Mouse (Mus musculus) common myeloid progenitor, adult 5-6 weeks (primary cell): Measurements from ENCODE around the gene Glrx2. TPM values are rescaled to one million over a fixed set of nuclear protein-coding genes. Genes with fewer than 3 reads are reported as not detected.
A peak's percentile ranks its signal among the peaks of the same experiment; 100 is the strongest.
"Not testable (repeated sequence)": the region's sequence is repeated elsewhere in the genome, so short reads cannot be mapped to it uniquely, and the experiment has no call there.

Source experiments
- ATAC-seq: replicated peaks from 2 replicates; pipeline ENCODE4 v1.8.0; 2016; ENCODE audit warnings: low read depth, mild to moderate bottlenecking, moderate TSS enrichment, inconsistent platforms; ENCODE audit not compliant: poor library complexity, severe bottlenecking
- total RNA-seq: library from RNA; stranded (forward); fragments of 200-1000, 187-1606 nt; gene quantifications from 2 replicates; pipeline ENCODE4 v1.2.3, GENCODE M21; 2017

The Glrx2 gene
- 36.8 and 47.7 TPM in 2 replicates for total RNA-seq

DNA sequence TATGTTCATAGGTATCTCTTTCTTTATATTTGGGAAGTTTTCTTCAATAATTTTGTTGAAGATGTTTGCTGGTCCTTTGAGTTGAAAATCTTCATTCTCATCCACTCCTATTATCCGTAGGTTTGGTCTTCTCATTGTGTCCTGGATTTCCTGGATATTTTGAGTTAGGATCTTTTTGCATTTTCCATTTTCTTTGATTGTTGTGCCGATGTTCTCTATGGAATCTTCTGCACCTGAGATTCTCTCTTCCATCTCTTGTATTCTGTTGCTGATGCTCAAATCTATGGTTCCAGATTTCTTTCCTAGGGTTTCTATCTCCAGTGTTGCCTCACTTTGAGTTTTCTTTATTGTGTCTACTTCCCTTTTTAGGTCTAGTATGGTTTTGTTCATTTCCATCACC, at the start of gene Glrx2:
Gene Glrx2 (plus strand): TSS at position 301 of the 400 bp plus-strand sequence.
- ATAC-seq = not testable (repeated sequence)

- 0 out of 2 replicates have a peak, but pooled peaks have one; percentile 54 for ATAC-seq
Measured at GRCm38 (mm10) chr1:143675734-143676361, 40.3 kb upstream of the Glrx2 start.

DNA sequence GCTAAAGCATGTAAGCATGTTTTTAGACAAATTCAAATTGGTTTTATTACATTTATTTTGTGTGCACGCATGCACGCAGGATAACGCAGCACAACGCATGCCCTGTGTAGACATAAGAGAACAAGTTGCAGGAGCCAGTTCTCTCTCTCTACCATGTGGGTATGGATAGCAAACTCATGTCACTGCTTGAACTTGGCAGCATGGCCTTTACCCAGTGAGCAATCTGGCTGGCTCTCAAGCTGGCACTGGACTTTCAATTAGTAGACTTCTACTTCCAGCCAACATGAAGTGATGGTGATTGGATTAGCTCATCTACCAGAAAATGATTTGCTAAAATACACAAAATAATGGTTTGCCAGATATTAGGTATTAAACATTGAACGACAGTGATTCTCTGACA, 35.0 kb upstream of the Glrx2 start:
- ATAC-seq = no peak

- ATAC-seq = no peak
Measured at GRCm38 (mm10) chr1:143684849-143685248, 31.3 kb upstream of the Glrx2 start.

DNA sequence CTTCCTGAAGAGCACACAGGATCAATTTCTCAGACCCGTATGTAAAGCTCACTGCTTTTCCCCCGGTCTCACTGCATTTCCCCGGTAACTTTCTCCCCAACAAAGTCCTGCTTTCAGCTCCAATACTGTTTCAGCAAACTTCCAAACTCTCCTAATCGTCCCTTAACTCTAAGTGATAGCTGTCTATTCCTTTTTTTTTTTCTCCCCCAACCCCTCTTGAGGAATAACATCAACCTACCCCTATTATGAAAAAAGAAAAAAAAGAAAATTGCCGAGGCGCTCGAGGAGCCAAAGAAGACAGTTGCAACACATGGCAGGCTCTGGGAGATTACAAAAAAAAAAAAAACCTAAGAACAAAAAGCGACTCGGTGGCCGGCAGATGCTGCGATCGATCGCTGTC, 14.4 kb upstream of the Glrx2 start:
- ATAC-seq = no peak

DNA sequence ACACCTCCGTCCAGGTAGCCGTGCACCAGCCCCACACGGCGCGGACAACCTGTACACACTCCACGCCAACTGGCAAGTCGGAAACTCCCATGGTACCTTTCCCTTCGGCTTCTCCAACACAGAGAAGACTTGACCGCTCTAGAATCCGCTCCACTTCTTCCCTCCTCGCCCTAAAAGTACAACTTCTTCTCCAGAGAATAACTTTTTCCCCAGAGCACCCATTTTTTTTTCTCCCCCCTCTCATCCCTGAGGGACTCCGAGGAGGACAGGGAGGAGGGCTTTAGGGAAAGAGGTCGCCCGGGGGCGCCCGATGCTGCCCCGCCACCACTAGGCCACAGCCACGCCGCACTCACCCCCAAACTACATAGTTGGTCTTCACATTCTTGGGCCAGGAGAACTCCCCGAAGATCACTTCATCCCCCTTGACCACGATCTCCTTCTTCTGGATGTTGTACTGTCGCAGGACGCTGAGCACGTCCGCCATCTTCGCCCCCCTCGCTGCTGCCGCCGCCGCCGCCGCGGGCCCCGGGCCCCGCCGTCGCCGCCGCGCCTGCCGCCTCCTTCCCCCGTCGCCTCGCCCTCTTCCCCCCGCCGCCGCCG, 13.9 kb upstream of the Glrx2 start:
- peak; percentile 40 for ATAC-seq

GRCm38 (mm10) chr1:143702741-143703262, 13.3 kb upstream of the Glrx2 start, which contains the start of gene Cdc73:
Gene Cdc73 (minus strand): TSS chr1:143702893.
- ATAC-seq = peak; percentile 96

GRCm38 (mm10) chr1:143707006-143707405, 9.1 kb upstream of the Glrx2 start:
- ATAC-seq = no peak

DNA sequence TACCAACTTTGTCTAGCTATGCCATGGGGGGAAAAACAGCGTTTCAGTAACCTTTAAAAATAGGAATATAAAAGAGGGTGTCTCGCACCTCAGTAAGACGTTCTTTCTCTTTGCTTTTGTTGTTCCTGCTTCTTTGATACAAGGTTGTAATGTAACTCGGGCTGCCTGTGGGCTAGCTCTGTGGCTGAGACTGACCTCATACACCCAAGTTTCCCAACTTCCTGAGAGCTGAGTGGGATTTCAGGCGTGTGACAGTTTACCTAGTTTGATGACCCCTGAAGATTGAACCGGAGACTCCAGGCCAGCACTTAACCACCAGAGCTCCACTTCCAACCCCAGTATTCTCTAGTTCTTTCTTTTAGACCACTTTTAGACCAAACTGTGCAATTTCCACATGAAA, 7.8 kb upstream of the Glrx2 start:
- ATAC-seq = peak; percentile 64; the same call in 1 of the 2 replicates

DNA sequence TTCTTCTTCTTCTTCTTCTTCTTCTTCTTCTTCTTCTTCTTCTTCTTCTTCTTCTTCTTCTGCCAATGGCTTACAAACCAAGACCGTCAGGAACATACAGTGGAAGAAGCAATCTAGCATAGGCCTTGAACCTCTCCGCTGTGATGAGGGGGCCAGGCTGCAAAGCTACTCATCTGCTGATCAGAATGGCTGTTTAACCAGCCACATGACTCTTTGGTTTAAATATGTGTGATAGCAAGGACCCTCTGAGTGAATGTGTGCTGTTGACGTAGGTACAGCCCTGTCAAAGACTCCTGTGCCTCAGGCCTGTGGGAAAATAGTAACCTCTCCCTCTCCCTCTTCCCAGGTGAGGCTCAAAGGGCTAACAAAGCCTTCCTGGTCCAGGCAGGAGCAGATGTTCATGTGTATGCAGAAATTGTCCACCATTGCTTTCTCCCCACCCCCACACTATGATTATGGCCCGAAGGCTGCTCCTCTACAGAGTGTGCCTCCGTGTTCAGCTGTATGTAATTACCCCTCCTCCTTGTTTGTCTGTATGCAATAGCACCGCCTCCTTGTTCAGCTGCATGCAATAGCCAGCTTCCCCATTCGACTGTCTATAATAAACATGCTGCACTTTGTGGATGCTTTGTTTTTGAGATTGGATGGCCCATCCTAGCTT, 6.0 kb upstream of the Glrx2 start:
- peak; percentile 66; the same call in 1 of the 2 replicates for ATAC-seq

DNA sequence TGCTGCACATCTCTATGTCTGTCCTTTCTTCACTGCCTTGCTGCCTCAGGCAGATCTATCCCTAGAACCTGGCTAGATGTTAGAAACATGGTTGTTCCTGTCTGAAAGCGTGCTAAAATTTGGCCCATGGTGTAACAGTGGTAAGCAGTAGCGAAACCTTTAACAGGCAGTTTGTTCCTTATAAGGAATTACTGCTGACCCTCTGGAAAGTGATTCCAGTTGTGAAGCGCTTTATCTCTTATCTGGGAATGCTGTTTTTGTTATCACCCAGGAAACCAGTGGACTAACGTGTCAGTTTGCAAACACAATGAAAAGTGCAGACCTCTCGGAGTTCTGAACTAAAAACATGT, 5.5 kb upstream of the Glrx2 start:
- ATAC-seq = no peak

GRCm38 (mm10) chr1:143724456-143725064, 8.4 kb downstream of the Glrx2 start:
- peak; percentile 48; the same call in 1 of the 2 replicates for ATAC-seq

DNA sequence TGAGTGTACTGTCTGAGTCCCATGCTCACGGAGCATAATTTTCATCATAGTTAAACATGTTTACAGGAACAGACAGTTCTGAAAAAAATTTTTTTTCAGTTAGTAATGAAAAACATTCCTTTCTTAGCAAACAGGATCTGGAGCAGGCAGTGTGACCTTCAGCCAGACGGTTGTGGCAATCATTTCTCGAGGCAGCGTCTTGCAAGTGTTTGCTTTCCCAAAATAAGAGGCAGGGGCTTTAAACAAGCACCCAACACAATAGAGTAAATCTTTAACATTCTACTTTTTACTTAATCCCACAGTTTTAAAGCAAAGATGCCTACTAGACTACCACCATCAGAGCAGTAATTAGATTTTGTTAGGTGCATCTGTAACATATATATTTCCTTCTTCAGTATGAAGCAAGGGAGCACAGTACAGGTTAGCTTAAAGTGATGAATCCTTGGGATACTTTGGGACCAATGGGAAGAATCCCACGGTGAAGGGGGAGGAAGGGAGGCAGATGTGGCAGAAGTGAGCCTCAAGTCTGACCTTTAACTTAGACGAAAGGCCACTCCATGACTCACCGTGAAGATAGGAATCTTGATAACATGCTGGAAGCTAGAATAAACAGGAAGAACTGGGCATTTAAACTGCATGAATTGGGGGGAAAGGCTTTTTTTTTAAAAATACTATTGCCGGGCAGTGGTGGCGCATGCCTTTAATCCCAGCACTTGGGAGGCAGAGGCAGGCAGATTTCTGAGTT, 11.7 kb downstream of the Glrx2 start:
- no peak for ATAC-seq

- peak; percentile 94 for ATAC-seq
Measured at GRCm38 (mm10) chr1:143730899-143731298, 14.8 kb downstream of the Glrx2 start.

DNA sequence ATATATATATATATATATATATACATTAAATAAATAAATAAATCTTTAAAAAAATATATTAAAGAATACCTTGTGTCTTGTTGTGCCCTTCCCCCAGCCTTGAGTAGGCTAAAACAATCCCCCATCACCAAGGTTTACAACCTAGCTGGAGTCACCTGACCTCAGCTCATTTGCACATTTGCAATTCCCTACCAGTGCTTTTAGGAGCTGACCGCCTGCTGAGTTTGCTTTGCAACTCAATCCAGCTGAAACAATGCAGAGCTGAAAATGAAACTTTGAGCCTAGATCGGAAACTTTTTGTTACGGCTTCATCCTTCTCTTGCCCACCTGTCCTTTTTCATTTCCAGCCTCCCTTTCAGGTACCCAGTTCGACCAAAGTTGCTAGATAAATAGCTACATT, 15.6 kb downstream of the Glrx2 start:
- no peak for ATAC-seq

- ATAC-seq = no peak
Measured at GRCm38 (mm10) chr1:143733914-143734410, 17.8 kb downstream of the Glrx2 start.

- peak; percentile 55 for ATAC-seq
Measured at GRCm38 (mm10) chr1:143738811-143739210, 22.7 kb downstream of the Glrx2 start.

GRCm38 (mm10) chr1:143739361-143740350, 23.5 kb downstream of the Glrx2 start:
- peak; percentile 76 for ATAC-seq

- ATAC-seq = no peak
Measured at GRCm38 (mm10) chr1:143740581-143740980, 24.4 kb downstream of the Glrx2 start.
